Mouse (Mus musculus) brain, adult 10 weeks (tissue): ENCODE results near the gene Olfr788. TPM values are rescaled to one million over a fixed set of nuclear protein-coding genes. Genes with fewer than 3 reads are reported as not detected.

Experiments
- polyA plus RNA-seq: library from polyadenylated mRNA; stranded (reverse); fragments of 350-450 nt; fragmentation: Illumina TruSeq; extraction: RNeasy Lipid Tissue Mini Kit (QIAGEN cat#74804); gene quantifications from one replicate; pipeline ENCODE4 v1.2.3, GENCODE M21; 2015; ENCODE audit warnings: low read depth, low replicate concordance

Gene Olfr788
- polyA plus RNA-seq, result not detected

DNA sequence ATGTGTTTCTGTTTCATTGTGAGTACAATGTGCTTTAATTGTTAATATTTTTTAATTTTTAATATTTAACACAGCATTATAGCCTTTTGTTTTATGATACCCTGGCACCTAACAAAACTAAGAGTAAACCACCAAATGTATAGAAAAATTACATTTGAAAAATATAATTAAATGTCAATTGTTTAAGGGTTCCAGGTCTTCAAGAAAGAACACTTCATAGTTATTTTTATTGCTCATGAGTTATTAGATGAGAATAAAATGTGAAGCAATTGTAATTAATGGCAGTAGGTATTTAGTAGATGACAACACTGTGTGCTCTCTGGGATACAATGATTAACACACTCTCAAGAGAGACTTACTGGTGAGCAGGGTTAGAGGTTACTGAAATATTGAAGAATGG is at the start of gene Olfr788:
Olfr788 (plus strand) TSS at position 301 of the 400 bp plus-strand sequence.

DNA sequence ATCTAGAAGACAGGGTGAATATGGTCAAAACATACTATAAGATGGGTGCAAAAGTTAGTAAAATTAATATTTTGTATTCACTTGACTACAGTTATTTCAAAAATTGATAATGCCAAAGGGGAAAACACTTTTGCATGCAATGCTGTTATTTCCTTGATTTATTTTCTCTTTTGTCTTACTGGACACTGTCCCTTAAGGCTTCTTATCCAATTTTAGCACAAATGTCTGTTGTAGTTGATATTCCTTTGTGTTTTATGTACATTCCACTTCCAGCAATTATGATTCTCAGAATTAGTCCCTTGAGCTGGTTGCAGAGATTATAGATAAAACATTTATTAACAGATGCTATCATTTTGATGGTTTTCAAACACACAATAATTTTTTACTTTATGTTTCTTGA is 43.8 kb upstream of the Olfr788 start, which contains the start of gene Olfr786:
Olfr786 (plus strand) TSS at position 301 of the 400 bp plus-strand sequence.

DNA sequence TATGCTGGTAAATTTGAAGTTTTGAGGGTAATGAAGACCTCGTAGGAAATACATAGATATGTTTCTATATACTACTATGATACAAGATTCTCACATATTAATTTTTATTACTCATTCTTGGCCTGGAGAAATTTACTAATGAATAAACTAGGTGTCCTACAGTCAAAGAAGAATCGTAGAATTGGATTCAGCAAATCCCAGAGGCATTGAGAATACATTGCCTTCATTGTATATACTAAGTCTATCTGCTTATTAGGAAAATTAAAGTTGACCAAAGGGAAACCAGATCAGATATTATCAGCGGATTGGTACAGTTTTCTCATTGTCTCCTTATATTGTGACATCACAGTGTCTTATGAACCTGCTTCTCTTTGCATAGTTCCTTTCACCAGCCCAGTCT is 9.2 kb upstream of the Olfr788 start, which contains the start of gene Olfr787:
Olfr787 (plus strand) TSS at position 301 of the 400 bp plus-strand sequence.

DNA sequence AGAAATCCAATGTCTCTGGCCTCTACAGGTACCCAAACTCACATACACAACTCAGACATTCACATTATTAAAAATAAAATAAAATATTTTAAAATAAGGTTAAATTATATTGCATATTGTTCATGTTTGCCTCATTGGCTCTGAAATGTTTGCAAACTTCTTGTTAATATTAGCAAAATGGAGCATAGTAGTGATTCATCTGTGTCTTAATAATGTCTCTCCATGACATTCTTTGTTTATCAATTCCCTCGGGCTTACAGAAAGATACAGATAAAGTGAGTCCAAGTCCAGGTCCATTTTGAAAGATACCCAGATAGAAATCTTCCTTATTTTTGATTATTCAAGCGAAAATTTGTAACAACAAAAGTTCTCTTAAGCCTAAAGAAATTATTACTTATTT is 13.7 kb downstream of the Olfr788 start, which contains the start of gene Olfr789:
Olfr789 (plus strand) TSS at position 301 of the 400 bp plus-strand sequence.

DNA sequence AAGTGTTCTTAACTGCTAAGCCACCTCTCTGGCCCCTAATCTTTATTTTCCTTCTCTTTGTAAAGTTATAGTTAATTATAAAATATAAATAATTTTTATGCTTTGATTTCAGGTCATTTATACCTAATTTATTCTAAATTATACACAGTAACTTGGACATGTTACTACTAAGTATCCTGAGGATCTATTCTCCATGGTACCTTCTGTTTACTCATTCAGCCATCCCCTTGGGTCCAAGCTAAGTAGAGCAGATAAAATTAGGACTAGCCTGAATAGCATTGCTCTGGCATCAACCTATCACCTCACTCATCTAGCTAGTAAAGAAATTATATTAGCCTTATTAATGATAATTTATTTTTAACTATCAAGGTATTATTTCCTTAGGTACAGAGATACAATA is 27.4 kb downstream of the Olfr788 start, which contains the start of gene Olfr790:
Olfr790 (plus strand) TSS at position 301 of the 400 bp plus-strand sequence.

DNA sequence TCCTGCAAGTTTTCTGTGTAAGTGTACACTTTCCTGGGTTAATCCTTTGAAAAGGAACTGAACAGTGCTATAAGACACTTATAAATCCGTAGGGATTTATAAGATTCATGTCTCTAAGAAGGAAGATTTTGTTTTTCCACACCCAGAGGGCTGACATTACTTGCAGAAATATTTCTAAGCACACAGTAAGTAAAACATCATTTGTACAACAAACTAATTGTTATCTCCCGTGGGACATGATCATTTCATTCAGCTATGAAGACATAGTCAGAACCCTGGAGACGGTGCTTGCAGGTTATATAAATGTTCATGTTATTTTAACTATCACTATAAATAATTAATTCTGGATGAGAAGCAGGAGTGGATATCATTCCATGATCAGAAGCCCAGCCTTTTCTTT is 50.7 kb downstream of the Olfr788 start, which contains the start of gene Olfr791:
Olfr791 (plus strand) TSS at position 301 of the 400 bp plus-strand sequence.

Other genes with a start within 250 kb of the Olfr788 start
- gene Olfr774, start 234.8 kb upstream of the Olfr788 start, polyA plus RNA-seq, result not detected
- gene Olfr775, start 222.6 kb upstream of the Olfr788 start, polyA plus RNA-seq, result not detected
- not detected for gene Olfr776, start 211.9 kb upstream of the Olfr788 start, polyA plus RNA-seq
- not detected for gene Olfr777, start 199.5 kb upstream of the Olfr788 start, polyA plus RNA-seq
- not detected for gene Olfr780, start 152.9 kb upstream of the Olfr788 start, polyA plus RNA-seq
- gene Olfr781, start 142.1 kb upstream of the Olfr788 start, polyA plus RNA-seq, result not detected
- not detected for gene Olfr782, start 122.1 kb upstream of the Olfr788 start, polyA plus RNA-seq
- gene Olfr784, start 86.9 kb upstream of the Olfr788 start, polyA plus RNA-seq, result not detected
- not detected for gene Olfr785, start 65.6 kb upstream of the Olfr788 start, polyA plus RNA-seq
- not detected for gene Olfr786, start 43.7 kb upstream of the Olfr788 start, polyA plus RNA-seq
- gene Olfr787, start 9.1 kb upstream of the Olfr788 start, polyA plus RNA-seq, result not detected
- not detected for gene Olfr789, start 13.8 kb downstream of the Olfr788 start, polyA plus RNA-seq
- gene Olfr790, start 27.5 kb downstream of the Olfr788 start, polyA plus RNA-seq, result not detected
- not detected for gene Olfr791, start 50.8 kb downstream of the Olfr788 start, polyA plus RNA-seq
- gene Olfr792, start 68.2 kb downstream of the Olfr788 start, polyA plus RNA-seq, result not detected
- gene Olfr794, start 96.7 kb downstream of the Olfr788 start, polyA plus RNA-seq, result not detected
- gene Olfr796, start 141.6 kb downstream of the Olfr788 start, polyA plus RNA-seq, result not detected
- gene Olfr798, start 156.9 kb downstream of the Olfr788 start, polyA plus RNA-seq, result not detected
- gene Olfr799, start 166.5 kb downstream of the Olfr788 start, polyA plus RNA-seq, result not detected
- gene Olfr800, start 186.7 kb downstream of the Olfr788 start, polyA plus RNA-seq, result not detected
- gene Olfr801, start 202.9 kb downstream of the Olfr788 start, polyA plus RNA-seq, result not detected
- not detected for gene Olfr802, start 217.2 kb downstream of the Olfr788 start, polyA plus RNA-seq
- not detected for gene Olfr803, start 223.3 kb downstream of the Olfr788 start, polyA plus RNA-seq
- not detected for gene Olfr804, start 232.2 kb downstream of the Olfr788 start, polyA plus RNA-seq